Mouse (Mus musculus) olfactory bulb, adult 2 months (tissue): Measurements from ENCODE around the gene Proca1.

Experiments used
- CTCF ChIP-seq: fragments of 200-500 bp; IDR thresholded peaks from 2 replicates; pipeline ENCODE4 v1.5.1; 2012; ENCODE audit warnings: low read depth, mild to moderate bottlenecking, low read length, moderate library complexity; ENCODE audit not compliant: insufficient read depth
- POLR2A ChIP-seq: fragments of 200-500 bp; IDR thresholded peaks from 2 replicates; pipeline ENCODE4 v1.6.1; 2012; ENCODE audit warnings: mild to moderate bottlenecking, low read depth, low read length, moderate library complexity; ENCODE audit not compliant: insufficient read depth

DNA sequence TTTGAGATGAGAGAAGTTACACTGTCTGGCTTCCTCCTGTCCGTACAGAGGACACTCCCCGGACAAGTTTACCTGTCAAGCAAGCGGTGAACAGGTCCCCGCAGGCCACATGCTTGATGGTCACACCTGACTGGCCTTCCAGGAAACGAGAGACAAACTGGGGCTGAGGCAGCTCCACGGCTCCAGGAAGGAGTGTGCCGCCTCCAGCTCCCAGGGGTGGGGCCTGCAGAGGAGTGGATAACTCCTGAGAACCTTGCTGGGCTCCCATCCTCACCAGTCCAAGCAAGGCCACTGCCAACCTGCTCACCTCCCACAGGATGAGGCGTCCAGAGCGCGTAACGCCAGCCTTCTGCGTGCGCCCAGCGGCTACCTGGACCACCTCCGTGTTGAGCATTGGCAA, 22.9 kb upstream of the Proca1 start:
- TF ChIP-seq CTCF (no peak), POLR2A (no peak)
